ENCODE assay signal across 26 mouse cellular contexts in the genomic region with DNA sequence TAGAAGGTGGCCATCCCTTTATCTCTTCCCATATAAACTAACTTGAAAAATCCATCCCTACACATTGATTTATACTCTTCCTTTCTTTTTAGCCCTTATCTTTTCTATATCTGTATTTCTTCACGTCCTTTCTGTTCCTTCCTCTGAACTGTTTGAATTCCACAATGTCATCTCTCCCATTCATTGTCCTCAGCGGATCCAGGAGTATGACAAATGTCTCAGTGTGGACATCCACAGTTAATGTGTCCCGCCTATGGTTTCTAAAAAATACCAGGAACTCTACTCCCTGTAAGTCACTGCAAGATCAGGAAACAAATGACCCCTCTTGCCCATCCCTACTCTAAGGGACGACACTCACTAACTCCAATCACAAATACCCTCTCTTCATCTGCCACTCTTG. TPM values are rescaled to one million over a fixed set of nuclear protein-coding genes. Genes with fewer than 3 reads are reported as not detected.
"Had no signal": no experiment of that assay in that cellular context is flagged by ENCODE, and none has a peak within 500 bp of the region (broad histone marks: within the 10 kb centered on the region; RNA-seq: fewer than 3 reads in every experiment).

No protein-coding gene starts in this region.

- ATAC-seq: intestine, postnatal 0 days; midbrain, embryonic 13.5 days had no signal

- H3K9ac ChIP-seq: limb, embryonic 13.5 days; liver, embryonic 13.5 days; midbrain, embryonic 13.5 days had no signal

- H3K4me2 ChIP-seq: limb, embryonic 13.5 days; liver, embryonic 13.5 days; midbrain, embryonic 13.5 days had no signal

- H3K27me3 ChIP-seq: limb, embryonic 13.5 days; liver, embryonic 13.5 days; midbrain, embryonic 13.5 days had no signal

- H3K4me3 ChIP-seq: layer of hippocampus, adult 2 months; limb, embryonic 10.5 days; limb, embryonic 13.5 days; liver, embryonic 13.5 days; midbrain, embryonic 13.5 days had no signal

- DNase-seq: kidney, adult 9 months; kidney, postnatal 25 days; layer of hippocampus, adult 9-11 months; liver; liver, embryonic 13.5 days; thymus, adult 18-20 months; thymus, postnatal 36 days had no signal

- H3K27ac ChIP-seq: limb, embryonic 10.5 days; limb, embryonic 13.5 days; midbrain, embryonic 13.5 days had no signal

- H3K9me3 ChIP-seq: limb, embryonic 10.5 days; limb, embryonic 13.5 days; liver, embryonic 13.5 days; midbrain, embryonic 13.5 days had no signal

RNA-seq across cellular contexts. Expression of a gene that starts 7.3 kb away (rescaled TPM):
- total RNA-seq: layer of hippocampus, adult 2 months; layer of hippocampus, postnatal 25 days; left cerebral cortex, adult 18-20 months; left cerebral cortex, postnatal 25 days; midbrain, postnatal 0 days had no signal
- polyA plus RNA-seq: intestine, postnatal 0 days; large intestine, adult 2 months; limb, embryonic 10.5 days; limb, embryonic 13.5 days; liver, embryonic 13.5 days; liver, embryonic 16.5 days; lung, embryonic 16.5 days; macrophage; midbrain, embryonic 13.5 days; midbrain, postnatal 0 days; neural tube, embryonic 11.5 days; neural tube, embryonic 14.5 days; small intestine, adult 2 months; spleen, adult 2 months; stomach, embryonic 16.5 days; testis, adult 2 months had no signal
